Mouse (Mus musculus) gastrocnemius, postnatal 10 days (tissue): ENCODE results near the gene Kif12. TPM values are rescaled to one million over a fixed set of nuclear protein-coding genes. Genes with fewer than 3 reads are reported as not detected.
A peak's percentile ranks its signal among the peaks of the same experiment; 100 is the strongest.

Source experiments
- DNase-seq: peaks from one replicate; pipeline ENCODE4 v3.0.0; 2021; ENCODE audit warnings: mixed read lengths
- long read RNA-seq, 2 experiments: library from polyadenylated mRNA; stranded (forward); transcript quantifications; one replicate each; pipeline ENCODE4 v2.0.0; 2021
- total RNA-seq, 2 experiments: library from RNA; stranded (reverse); gene quantifications; 2 replicates each; pipeline ENCODE4 v1.2.3; 2021

Kif12 gene
- not detected for total RNA-seq
- long read RNA-seq, experiment 1 = 0 reads
- long read RNA-seq, experiment 2 = 0 reads

DNA sequence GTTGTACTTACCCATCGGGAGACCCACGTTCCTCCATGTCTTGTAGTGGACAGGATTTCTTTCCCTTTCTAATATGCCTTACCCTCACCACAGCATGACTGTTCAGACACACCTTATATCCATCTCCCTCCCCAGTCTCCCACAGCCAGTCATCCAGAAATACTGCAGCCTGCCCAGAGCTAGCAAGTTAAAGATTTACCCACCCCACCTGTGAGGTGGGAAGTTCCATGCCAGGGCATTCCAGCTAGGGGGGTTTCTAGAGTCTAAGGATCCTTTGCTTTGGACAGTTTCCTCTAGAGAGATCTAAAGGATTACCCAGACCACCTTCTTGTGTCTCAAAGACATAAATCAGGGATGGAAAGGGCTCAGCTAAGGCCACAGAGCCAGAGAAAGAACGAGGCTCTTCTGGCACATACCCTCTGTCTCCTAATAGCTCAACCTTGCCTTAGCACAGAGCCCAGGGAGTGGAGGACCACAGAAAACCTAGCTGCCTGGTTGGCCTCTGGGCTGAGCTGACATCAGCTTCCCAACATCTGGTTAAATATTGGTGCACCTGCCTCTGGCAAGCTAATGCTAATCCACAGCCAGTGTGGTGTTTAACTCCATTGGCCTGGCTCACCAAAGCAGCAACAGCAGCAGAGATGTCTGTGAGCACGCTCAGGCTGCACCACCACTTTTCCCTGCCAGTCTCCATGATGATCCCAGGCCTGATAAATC is at the start of gene Kif12:
Gene Kif12, minus strand, starts transcription at position 163 of the 717 bp plus-strand sequence.
- DNase-seq = no peak

DNA sequence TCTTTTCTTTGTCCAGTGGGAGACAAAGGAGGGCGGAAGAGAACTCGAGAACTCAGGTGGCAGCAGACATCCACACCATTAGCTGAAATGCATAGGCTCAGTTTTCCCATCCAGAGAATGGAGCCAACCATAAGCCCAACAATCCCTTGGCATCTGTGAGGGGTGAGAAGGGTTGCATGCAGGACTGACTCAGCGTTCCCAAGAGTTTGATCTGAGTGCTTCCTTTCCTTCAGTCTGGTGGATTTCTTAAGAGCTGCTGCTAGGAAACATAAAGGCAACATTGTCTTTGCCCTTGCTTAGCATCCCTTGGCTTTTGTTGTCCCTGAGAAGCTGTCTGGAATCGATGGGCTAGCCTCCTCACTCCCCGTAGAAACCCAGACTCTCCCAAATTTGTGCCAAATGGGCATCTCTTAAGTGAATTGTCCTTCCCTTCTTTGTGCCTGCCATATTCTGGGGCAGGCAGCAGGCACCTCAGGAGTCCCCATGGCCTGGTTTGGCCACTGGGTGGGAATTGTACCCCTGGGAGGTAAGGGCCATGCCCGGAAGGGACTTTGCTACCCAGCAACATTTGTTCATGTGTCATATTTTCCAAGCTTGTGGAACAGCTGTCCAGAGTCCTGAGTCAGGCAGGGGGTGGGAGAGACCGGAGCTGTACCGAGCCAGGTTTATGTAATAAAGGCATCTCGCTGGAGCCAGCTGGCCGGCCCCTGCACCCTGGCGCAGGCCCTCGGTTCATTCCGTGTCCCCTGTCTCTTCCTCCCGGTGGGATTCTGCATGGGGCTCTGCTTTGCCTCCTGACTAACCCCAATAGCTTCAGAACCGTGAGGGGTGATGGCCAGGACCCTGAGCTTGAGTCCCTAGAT is 49.4 kb upstream of the Kif12 start:
- DNase-seq = peak; percentile 66

DNA sequence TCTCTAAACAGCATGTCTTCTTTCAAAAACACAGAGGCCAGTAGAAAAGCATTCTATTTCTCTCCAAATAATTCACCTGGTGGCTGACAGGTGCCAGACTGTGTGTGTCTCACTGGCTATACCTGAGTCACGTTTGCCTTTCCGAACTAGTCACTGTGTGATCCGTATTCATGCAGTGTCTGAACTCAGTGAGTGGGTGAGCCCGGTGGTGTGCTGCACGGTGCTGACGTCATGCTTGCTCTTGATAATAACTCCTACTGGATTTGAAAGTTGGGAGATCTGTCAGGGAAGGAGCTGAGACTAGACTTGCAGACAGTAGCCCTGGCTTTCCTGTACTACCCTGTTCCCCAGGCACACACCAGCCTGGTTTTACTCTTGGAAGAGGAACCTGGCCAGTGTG is 47.7 kb upstream of the Kif12 start:
- no peak for DNase-seq

DNA sequence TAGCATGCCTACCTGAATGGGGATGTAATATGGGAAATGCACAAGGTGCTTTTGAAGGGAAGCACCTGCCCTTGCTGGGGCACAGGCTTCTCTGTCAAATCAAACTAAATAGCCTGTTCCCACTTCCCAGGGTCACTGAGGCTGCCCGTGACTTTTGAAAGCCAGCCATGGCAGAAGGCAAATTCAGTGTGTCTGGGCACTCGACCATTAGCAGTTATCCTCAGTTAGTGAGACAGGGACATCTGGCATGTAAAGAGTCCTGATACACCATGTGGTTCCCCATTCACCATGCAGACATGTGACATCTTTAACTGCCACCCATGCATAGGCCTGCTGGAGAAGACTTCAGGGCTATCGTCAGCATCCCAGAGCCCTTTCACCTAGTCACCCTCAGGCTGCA is 47.1 kb upstream of the Kif12 start:
- no peak for DNase-seq

DNA sequence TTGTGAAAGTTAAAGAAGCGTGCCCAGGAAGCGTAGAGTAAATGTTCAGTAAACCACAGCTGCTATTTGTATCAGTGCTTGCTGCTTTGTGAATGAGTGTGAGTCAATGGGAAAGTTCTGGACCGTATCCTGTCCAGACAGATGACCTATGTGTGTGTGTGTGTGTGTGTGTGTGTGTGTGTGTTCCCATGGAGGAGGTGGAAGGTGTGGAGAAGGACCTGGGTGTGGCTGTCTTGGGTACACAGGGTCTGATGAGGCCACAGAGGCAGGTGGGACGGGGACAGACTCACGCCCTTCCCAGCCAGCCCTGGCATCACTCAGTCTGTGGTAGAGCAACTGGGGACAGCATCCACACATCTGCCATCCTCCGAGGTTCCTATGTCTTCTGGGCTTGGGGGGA is 45.6 kb upstream of the Kif12 start:
- DNase-seq = no peak

DNA sequence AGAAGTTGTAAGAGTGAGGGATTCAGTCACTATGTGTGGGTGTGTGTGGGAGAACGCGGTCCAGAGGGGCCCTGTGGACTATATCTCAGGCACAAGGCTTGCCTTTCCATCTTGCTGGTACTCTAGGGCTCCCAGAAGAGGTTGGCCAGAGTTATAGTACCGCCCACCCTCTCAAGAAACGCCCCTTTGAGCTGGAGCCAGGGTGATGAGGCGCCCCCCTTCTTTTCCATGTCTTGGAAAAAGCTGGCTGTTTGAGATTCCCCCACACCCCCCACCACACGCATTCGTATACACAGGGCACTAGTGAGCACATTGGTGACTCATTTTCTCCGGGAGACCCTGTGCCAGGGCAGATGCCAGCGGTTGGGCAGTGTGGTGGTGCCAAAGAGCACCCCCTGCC is 44.6 kb upstream of the Kif12 start:
- DNase-seq = peak; percentile 44

DNA sequence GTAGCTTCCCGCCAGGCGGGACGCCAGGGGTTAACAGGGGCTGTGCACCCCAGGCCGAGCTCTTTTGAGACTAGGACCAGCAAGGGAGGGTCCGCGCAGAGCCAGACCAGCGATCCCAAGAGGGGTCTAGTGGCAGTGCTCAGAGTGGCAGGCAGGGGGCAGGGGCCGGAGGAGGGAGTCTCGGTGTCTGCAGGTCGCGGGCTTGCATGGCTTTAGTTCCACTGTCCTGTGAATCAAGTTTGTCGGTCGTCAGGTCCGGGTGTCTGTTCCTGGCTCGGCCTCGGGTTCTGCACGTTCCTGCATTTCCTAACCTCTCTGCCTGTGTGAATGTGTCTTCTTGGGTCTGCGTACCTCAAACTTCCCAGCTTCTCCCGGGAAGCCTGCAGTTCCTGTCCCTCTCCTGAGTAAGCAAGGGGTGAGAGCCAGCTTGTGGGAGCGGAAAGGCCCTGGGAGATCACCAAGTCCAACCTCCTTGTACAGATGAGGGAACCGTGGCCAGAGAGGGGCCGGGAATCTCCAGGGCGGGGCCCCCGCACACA is 44.1 kb upstream of the Kif12 start:
- peak; percentile 67 for DNase-seq

DNA sequence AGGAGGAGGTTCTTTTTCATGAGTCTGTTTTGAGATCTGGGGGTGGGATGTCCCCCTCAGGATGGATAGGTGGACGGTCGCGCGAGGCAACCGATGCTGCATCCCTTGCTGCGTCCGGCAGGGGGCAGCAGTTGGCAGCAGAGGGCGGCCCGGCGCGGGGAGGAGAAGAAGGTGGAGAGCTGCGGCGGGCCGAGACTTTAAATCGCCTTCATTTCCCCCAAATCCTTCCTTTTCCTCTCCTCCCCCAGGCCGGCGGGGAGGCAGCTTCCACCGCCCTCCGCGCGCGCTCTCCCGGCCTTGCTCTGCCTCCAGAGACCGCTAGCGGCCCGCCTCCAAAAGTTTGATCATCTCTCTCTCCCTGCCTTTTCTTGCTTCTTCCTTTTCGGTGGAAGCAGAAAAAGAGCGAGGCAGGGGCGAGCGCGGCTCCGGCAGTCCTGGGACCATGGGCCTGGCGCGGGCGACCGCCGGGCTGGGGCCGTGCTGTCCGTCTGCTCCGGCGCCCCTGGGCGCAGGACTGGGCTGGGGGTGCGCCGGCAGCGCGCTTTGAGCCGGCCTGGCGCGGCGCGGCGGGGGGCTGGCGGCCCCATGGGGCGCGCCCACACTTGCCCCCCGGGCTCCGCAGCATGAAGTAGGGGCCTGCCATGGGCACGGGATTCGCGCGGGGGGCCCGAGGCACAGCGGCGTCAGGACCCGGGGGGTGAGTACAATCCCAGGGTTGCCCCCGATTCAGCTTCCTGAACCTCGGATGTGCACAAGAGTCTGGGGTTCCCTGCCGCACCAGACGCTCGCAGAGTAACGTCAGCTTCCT is 43.5 kb upstream of the Kif12 start:
- DNase-seq = peak; percentile 89

DNA sequence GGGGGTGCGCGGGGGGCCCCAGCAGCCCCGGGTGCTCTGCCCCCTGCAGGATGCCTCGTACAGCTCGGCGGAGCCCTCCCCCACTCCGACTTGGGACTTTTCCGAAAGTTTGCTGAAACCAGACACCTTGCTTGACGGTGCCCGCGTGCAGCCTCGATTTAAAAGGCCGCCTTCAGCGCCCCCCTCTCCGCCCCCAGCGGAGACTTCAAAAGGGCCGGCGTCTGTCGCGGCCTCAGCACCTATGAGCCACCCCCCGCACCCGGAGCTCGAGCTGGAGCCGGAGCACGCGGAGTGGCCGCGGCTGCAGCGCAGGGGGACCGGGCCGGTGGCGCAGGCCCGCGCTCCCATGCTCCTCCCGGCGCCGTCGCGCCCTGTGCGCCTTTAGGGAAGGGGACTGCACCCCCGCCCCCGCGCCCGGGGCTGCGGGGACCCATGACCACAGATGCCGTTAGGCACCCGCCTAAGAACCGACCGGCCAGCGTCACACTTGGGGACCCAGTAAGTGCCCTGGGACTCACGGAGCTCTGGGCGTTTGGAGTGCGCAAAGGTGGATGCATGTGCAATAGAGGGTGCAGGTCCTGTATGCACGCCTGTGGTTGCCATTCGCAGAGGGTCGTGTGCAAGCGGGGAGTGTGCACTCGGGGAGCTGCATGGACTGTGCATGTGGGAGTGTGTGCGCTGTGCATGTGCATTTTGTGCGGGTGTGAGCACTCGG is 42.1 kb upstream of the Kif12 start, which contains the start of gene Col27a1:
Gene Col27a1, plus strand, starts transcription at position 98 of the 715 bp plus-strand sequence.
- no peak for DNase-seq

DNA sequence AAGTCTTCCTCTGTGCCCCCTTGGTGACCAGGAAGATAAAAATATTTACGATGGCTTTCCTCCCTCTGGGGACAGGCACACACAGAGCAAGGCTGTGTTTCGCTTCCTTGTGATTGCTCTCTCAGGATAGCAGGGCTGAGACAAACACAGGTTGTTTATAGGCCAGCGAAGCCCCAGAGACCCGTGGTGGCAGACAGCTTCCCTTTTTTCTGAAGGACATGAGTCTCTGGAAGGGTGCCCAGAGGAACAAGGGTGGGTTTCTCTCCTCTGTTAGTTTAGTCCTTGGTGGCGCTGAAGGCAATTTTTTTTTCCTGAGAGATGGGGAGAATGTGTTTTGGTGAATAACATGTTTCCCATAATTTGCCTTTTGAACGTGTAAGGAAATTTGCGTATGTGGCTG is 33.7 kb upstream of the Kif12 start:
- no peak for DNase-seq

DNA sequence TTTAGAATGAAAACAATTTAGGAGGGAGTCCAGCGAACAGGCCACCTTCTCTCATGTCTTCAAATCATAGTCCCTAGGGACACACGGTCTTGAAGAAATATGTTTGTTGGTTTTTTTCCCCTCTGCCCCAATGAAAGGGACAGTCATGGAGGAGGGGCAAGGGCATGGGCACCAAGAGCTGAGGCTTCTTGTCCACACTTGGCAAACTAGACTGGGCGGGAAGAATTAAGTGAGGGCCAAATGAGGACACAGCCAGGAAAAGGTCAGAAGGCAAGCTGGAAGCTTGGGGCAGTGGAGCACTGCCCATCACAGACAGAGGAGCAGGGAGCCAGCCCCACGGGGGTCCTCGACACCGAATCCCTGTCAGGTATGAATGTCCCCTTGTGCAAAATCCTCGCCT is 31.9 kb upstream of the Kif12 start:
- no peak for DNase-seq

DNA sequence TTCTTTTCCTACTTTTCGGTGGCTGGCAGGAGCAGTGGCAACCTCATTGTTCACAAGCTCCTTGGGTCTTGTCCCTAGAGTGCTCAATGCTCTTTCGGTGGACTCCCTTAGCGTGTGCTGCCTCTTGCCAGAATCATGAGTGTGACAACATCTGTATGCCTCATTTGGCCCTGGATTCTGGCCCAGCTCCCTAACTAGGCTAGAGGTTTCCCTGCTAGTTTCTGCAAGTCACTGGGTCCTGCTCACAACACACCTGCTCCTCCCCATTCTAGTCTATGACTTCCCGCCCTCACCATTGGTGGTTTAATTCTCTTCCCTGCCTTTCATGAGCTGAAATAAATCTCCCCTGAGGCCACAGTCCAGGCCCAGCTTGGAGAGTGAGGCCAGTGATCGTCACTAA is 27.4 kb upstream of the Kif12 start:
- no peak for DNase-seq

DNA sequence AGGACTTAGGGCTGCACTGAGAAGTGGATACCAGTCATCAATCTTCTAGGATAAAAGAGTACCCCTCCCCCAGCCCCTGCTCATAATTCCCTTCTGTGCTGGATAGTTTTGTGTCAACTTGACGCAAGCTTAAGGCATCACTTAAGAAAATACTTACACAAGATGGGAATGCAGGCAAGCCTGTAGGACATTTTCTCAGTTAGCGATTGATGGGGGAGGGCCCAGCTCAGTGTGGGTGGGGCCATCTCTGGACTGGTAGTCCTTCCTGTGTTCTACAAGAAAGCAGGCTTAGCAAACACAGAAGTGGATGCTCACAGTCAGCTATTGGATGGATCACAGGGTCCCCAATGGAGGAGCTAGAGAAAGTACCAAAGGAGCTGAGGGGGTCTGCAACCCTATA is 22.4 kb upstream of the Kif12 start:
- DNase-seq = no peak

DNA sequence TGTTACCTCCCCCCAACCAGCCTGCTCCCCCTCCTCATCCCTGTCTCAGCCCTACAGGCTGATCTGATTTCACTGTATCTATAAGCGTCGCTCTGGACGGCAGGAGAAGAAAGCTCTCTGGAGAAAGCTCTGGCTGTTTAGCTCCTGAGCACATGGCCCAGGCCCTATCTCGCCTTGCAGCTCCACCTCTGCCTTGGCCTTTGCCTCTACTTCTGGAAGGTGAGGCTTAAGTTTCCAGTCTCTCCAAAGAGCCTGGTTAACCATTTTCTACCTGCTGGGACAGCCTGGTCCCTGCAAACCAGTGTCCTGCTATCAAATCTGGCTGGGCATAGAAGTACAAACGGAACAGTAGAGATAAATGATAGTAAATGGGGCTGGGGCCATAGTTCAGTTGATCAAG is 19.7 kb upstream of the Kif12 start:
- DNase-seq = no peak

DNA sequence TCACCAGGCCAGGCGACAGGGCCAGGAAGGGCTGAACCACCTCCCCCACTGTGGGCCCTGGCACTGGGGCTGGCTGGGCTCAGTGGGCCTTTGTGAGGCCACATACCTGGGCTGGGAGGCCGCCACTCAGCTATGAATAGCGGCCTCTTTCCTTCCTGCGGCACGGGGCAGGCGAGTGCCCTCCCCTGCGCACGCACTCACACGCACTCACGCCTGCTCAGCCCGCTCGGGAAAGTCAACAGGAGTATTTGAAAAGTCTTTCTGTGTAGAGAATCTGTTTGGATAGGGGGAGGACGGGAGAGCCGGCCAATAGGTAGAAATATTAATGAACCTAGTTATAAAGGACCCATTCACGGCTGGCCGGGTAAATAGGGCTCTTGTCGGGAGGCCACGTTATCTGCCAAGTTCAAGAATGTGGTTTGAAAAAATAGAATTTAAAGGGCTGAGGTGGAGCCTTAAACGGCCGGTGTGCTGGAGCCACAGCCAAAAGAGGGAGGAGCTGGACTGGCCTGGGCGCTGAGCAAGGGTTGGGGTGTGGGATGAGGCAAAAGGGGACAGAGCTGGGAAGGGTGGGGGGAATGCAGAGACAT is 14.4 kb upstream of the Kif12 start:
- DNase-seq = no peak

DNA sequence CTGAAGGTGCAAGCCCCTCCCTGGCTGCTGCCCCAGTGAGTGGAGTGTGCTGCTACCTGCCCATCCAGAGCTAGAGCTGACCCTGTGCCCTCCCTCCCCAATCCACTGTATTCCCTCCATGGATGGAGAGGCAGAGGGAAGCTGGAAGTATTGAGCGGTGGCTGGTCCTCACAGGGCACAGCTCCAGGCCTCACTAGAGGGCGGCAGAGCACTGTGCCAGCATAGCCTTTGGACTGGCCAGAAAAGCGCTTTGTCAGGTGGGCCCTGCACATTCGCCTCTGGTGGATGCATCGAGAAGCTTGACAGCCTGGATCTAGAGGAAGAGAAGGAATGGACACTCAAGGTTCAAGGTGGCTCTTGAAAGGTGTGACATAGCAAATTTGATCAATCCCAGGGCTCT is 9.6 kb upstream of the Kif12 start:
- peak; percentile 53 for DNase-seq

DNA sequence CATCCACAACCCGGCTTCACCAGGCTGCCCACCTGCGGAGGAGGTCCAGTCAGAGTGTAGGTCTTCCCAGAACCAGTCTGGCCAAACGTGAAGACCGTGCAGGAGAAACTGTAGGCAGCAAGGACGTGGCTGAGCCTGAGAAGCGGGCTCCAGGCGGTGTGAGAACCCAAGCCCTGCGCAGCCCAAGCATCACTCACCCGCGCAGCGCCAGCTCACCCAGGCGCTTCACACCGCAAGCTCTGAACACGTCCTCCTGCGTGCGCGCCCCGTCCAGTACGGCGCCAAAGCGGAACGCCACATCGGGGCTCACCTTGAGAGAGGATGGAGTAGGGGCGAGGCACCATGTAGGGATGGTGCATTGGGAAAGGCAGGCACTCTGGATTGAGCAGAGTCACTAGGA is 809 bp downstream of the Kif12 start:
- DNase-seq = no peak

DNA sequence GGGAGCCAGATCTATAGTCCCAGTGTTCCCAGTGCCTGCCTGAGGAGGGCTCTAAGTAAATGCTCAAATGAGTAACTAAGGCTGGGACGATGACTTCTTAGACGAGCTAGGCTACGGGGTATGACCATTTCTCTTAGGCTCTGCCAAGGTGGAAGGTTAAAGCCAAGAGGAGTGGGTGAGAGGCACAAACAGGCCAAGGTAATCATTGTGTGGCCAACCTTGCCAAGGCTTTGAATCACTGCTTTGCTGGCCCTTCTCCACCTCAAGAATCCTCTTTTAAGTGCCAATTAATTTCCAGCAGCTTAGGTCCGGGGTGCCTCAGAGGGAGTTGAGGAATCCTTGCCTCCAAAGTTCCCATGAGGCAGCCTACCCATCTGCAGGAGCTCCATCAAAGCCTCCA is 1.9 kb downstream of the Kif12 start:
- DNase-seq = no peak

DNA sequence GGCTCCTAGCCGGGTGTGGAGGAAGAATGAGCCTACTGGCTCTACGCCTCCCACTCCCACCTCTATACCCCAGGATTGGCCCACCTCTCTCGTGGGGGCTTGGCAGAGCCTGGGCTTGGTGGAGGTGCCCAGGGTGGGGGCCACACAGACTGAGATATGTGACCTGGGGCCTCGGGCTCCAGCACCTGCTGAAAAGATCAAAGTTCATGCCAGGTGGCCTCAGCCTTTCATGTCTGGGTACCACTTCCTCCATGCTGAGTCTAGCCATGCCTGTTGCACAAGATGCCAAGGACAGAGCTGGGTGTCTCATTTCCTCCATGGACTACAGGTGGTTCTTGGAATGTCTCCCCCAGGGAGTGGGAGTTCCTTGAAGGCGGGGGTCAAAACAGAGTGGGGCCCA is 5.6 kb downstream of the Kif12 start:
- DNase-seq = no peak

DNA sequence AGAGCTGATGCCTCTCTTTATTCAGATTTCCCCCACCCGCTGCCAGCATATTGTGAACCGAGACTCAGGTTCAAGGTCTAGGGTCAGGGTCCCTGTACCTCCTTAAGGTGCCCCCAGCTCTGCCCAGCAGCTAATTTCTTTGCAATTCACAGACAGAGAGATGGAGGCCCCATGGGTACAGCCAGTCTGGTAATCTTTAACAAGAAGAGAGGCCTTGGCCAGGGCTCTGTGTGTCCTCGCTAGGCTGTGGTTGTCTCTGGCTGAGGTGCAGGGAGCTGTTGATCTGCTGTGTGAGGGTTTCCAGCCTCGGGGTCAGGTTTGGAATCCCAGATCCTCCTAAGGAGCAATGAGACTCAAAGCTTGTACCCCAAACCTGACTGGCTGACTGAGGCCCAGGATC is 6.3 kb downstream of the Kif12 start:
- DNase-seq = no peak

DNA sequence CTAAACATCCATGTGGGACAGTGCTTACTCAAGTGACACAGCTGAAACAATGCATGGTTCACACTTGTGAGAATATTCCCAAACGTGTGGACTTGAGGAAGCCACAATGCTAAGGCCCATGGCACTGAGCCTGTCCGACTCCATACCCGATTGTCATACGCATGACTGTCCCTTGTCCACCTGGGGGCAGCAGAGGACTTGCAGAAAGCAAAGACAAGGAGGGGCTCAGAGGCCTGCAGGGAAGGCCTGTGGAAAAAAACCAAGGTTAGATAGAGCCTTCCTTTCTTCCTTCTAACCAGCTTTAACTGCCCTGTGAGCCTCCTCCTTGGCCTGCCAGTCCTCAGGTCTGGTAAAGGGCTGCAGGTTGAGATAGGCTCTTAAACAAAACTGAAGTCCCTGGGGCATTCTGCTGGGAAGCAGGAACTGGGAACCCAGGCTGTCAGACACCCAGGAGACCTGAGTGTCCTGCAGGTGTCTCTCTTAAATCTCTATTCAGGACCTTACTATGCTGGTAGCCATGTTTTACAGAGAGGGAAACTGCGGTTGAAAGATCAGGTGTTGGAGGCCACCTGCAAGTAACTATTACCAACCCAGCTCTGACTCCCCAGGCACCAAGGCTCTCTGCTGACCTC is 12.9 kb downstream of the Kif12 start:
- DNase-seq = peak; percentile 91
